Mouse (Mus musculus) mature B cell (primary cell): ENCODE measurements around the gene Mapkapk5.

Source experiments
- in situ Hi-C: fragments of 300-500 bp; cut with MboI; formaldehyde crosslinking; loops from 2 replicates; pipeline ENCODE4 v1.14.3; 2019

Gene Mapkapk5

GRCm38 (mm10) chr5:121500719-121501118 lies 45.0 kb downstream of the Mapkapk5 start:
- in situ Hi-C loops: no loop called here

GRCm38 (mm10) chr5:121493305-121493704 lies 52.4 kb downstream of the Mapkapk5 start:
- in situ Hi-C loops: no loop called here

- in situ Hi-C loops: no loop called here
Measured at GRCm38 (mm10) chr5:121484801-121485200, 60.9 kb downstream of the Mapkapk5 start.

GRCm38 (mm10) chr5:121477680-121478079 lies 68.0 kb downstream of the Mapkapk5 start:
- in situ Hi-C loops: loop anchor here (5.0 kb wide), 1 partner anchor 35 kb away; no protein-coding TSS in a partner anchor

GRCm38 (mm10) chr5:121476040-121476439 lies 69.7 kb downstream of the Mapkapk5 start:
- in situ Hi-C loops: loop anchor here (5.0 kb wide), 1 partner anchor 34 kb away; no protein-coding TSS in a partner anchor
